Mouse (Mus musculus): ENCODE data around the gene Cul5. TPM values are rescaled to one million over a fixed set of nuclear protein-coding genes. Genes with fewer than 3 reads are reported as not detected.

Gene Cul5
- polyA plus RNA-seq, 1 experiment, result 6.1 TPM

DNA sequence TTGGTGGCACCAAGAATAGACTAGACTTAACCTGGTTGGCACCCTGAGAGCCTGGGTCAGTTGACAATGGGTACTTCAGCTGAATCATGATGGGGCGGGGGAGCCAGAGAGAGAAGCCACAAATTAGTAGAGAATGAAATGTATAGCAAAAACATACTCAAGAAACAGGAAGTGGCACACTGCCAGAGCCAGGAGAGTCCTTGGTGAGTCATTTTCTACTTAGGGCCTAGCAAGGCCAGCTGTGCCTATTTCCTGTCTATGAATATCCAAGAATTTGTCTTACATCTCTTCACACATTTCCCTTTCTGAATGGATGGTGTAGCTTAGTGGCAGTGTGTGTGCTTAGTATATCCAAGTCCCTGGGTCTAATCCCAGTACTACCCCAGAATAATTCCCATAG is 66.4 kb downstream of the Cul5 start:
- DNase-seq, result peak; percentile 8
- TF ChIP-seq CTCF (IDR thresholded peaks at IDR 0.05; ENCODE audit: borderline replicate concordance, control insufficient read depth, extremely low read depth, insufficient read depth, low read length, poor library complexity) (no peak), POLR2A (IDR thresholded peaks at IDR 0.05; ENCODE audit: control insufficient read depth, extremely low read depth, insufficient read depth, low read length, poor library complexity) (no peak)
- peaks cover 4% of the 10 kb centered on the region for H3K4me1 ChIP-seq (replicated peaks; ENCODE audit: control insufficient read depth, insufficient read depth, low read length)
- H3K27ac ChIP-seq (ENCODE audit: control insufficient read depth, insufficient read depth, low read length), result no peak overlapping the region
- H3K27me3 ChIP-seq (ENCODE audit: control insufficient read depth, insufficient read depth, low read length), result no peaks in the 10 kb centered on the region
- no peaks in the 10 kb centered on the region for H3K36me3 ChIP-seq (ENCODE audit: control insufficient read depth, insufficient read depth, low read length)
- WGBS, result 18% methylated on average over 1 of the region's 1 CpGs
- H3K4me3 ChIP-seq (ENCODE audit: control insufficient read depth, insufficient read depth, low read length), result no peak overlapping the region

DNA sequence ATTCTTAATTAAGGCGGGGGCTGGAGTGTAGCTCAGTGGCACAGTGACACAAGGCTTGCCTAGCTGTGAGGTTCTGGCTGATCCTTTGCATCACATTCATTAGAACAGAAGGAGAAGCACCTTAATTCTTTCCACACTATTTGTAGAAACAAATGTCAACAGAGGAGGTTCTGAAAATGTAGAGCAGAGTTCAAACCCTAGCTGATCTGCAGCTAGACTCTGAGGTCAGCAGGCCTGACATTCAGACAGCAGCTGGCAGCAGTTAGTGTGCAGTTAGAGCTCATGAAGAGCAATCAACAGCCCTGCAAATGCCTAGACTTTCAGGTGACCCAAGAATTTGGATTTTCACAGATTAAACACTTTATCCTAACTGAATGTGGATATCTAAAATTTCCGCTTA is 68.3 kb downstream of the Cul5 start:
- DNase-seq, result no peak
- Histone ChIP-seq H3K4me3 (ENCODE audit: control insufficient read depth, insufficient read depth, low read length) (no peak overlapping the region), H3K27me3 (ENCODE audit: control insufficient read depth, insufficient read depth, low read length) (no peaks in the 10 kb centered on the region), H3K27ac (ENCODE audit: control insufficient read depth, insufficient read depth, low read length) (no peak overlapping the region), H3K36me3 (ENCODE audit: control insufficient read depth, insufficient read depth, low read length) (no peaks in the 10 kb centered on the region), H3K4me1 (replicated peaks; ENCODE audit: control insufficient read depth, insufficient read depth, low read length) (peaks cover 4% of the 10 kb centered on the region)
- TF ChIP-seq CTCF (IDR thresholded peaks at IDR 0.05; ENCODE audit: borderline replicate concordance, control insufficient read depth, extremely low read depth, insufficient read depth, low read length, poor library complexity) (no peak), POLR2A (IDR thresholded peaks at IDR 0.05; ENCODE audit: control insufficient read depth, extremely low read depth, insufficient read depth, low read length, poor library complexity) (no peak)
- WGBS, result 99% methylated on average over 2 of the region's 2 CpGs

DNA sequence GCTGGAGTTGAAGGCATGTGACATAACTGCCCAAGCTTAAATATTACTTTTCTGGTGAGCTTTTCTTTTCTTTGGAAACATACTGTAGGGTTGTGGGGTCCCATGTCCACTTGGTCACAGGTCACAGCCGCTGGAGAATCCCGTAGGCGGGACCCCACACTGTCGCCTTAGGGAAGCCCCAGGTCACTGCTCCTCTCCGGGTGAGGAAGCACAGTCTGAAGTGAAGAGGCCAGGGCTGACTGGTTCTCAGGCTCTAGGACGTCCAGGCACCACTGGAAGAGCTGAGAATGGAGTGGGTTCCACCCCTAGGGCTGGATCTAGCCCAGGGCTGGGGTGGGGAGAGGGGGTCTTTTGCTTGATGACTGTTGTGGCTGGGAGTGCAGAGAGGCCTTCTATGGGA is 71.2 kb downstream of the Cul5 start:
- peaks cover 3% of the 10 kb centered on the region for H3K4me1 ChIP-seq (replicated peaks; ENCODE audit: control insufficient read depth, insufficient read depth, low read length)
- H3K27ac ChIP-seq (ENCODE audit: control insufficient read depth, insufficient read depth, low read length), result no peak overlapping the region
- TF ChIP-seq CTCF (IDR thresholded peaks at IDR 0.05; ENCODE audit: borderline replicate concordance, control insufficient read depth, extremely low read depth, insufficient read depth, low read length, poor library complexity), result no peak
- TF ChIP-seq POLR2A (IDR thresholded peaks at IDR 0.05; ENCODE audit: control insufficient read depth, extremely low read depth, insufficient read depth, low read length, poor library complexity), result no peak
- H3K36me3 ChIP-seq (ENCODE audit: control insufficient read depth, insufficient read depth, low read length), result no peaks in the 10 kb centered on the region
- no peak overlapping the region for H3K4me3 ChIP-seq (ENCODE audit: control insufficient read depth, insufficient read depth, low read length)
- 91% methylated on average over 6 of the region's 6 CpGs for WGBS
- no peaks in the 10 kb centered on the region for H3K27me3 ChIP-seq (ENCODE audit: control insufficient read depth, insufficient read depth, low read length)
- no peak for DNase-seq

DNA sequence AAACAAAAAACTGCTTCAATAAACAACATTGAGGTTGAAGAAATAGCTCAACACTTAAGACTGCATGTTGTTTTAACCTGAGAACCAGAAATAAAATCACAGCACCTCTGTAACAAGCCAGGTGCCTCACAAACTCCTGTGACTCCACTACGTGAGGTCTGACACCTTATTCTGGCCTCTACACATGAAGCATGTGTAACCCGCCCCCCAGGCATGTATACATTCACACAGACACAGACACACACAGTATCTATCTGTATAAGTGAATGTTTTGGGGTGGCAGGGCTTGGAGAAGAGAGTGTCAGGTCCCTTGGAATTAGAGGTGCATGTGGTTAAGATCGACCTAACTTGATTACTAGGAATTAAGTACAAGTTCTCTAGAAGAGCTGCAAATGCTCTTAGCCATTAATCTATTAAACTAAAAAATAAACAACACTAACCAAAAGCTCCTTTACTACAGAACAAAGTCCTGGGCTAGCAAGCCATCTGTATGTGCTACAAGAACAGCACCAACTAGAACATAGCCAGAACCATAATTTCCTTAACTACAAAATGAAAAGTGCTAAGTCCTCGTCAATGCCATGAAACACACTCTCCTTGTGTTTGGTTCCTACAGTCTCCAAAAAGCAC is 72.7 kb downstream of the Cul5 start:
- TF ChIP-seq POLR2A (IDR thresholded peaks at IDR 0.05; ENCODE audit: control insufficient read depth, extremely low read depth, insufficient read depth, low read length, poor library complexity) (no peak), CTCF (IDR thresholded peaks at IDR 0.05; ENCODE audit: borderline replicate concordance, control insufficient read depth, extremely low read depth, insufficient read depth, low read length, poor library complexity) (no peak)
- no peak overlapping the region for H3K4me3 ChIP-seq (ENCODE audit: control insufficient read depth, insufficient read depth, low read length)
- DNase-seq, result no peak
- peaks cover 11% of the 10 kb centered on the region; the same call in 1 of the 2 replicates for H3K36me3 ChIP-seq (ENCODE audit: control insufficient read depth, insufficient read depth, low read length)
- H3K27ac ChIP-seq (ENCODE audit: control insufficient read depth, insufficient read depth, low read length), result no peak overlapping the region
- 97% methylated on average over 4 of the region's 4 CpGs for WGBS
- no peaks in the 10 kb centered on the region for H3K4me1 ChIP-seq (replicated peaks; ENCODE audit: control insufficient read depth, insufficient read depth, low read length)
- no peaks in the 10 kb centered on the region for H3K27me3 ChIP-seq (ENCODE audit: control insufficient read depth, insufficient read depth, low read length)

DNA sequence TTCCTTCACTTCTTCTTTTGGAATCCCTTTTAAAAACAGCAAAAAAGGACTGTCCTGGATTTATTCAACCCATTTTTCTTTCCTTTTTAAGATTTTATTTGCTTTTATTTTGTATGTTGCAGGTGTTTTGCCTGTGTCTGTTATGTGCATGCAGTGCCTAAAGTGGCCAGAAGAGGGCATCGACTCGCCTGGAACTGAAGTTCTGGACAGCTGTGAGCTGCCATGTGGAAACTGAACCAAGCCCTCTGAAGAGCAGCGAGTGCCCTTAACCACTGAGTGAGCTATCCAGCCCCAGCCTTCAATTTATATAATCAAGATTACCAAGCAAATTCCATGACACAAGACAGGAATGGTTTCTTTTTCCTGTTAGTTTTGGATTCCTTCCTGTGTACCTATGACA is 75.0 kb downstream of the Cul5 start:
- peaks cover 14% of the 10 kb centered on the region; the same call in 1 of the 2 replicates for H3K36me3 ChIP-seq (ENCODE audit: control insufficient read depth, insufficient read depth, low read length)
- 3% methylated on average over 3 of the region's 3 CpGs for WGBS
- peak; percentile 73 for DNase-seq
- H3K27me3 ChIP-seq (ENCODE audit: control insufficient read depth, insufficient read depth, low read length), result no peaks in the 10 kb centered on the region
- no peak overlapping the region for H3K27ac ChIP-seq (ENCODE audit: control insufficient read depth, insufficient read depth, low read length)
- no peak for TF ChIP-seq POLR2A (IDR thresholded peaks at IDR 0.05; ENCODE audit: control insufficient read depth, extremely low read depth, insufficient read depth, low read length, poor library complexity)
- peak; percentile 65; the same call in 1 of the 2 replicates for TF ChIP-seq CTCF (IDR thresholded peaks at IDR 0.05; ENCODE audit: borderline replicate concordance, control insufficient read depth, extremely low read depth, insufficient read depth, low read length, poor library complexity)
- no peak overlapping the region for H3K4me3 ChIP-seq (ENCODE audit: control insufficient read depth, insufficient read depth, low read length)
- H3K4me1 ChIP-seq (replicated peaks; ENCODE audit: control insufficient read depth, insufficient read depth, low read length), result no peaks in the 10 kb centered on the region

DNA sequence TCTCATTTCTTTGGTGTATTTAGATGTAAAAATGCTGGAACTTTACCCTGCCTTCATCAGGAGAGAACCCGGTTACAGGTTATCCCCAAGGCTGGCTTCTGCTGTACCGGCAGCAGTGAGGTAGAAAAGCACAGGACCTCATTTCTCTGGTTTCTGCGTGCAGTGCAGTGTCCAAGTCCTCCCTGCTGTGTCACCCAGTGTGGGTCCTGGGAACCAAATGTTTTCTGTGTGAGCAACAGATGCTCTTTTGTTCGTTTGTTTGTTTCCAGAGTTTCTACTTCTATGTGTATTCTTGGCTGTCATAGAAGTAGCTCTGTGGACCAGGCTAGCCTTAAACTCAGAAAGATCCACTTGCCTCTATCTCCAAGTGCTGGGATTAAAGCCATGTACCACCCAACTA is 87.9 kb downstream of the Cul5 start:
- H3K36me3 ChIP-seq (ENCODE audit: control insufficient read depth, insufficient read depth, low read length), result peaks cover 71% of the 10 kb centered on the region
- TF ChIP-seq POLR2A (IDR thresholded peaks at IDR 0.05; ENCODE audit: control insufficient read depth, extremely low read depth, insufficient read depth, low read length, poor library complexity), result no peak
- TF ChIP-seq CTCF (IDR thresholded peaks at IDR 0.05; ENCODE audit: borderline replicate concordance, control insufficient read depth, extremely low read depth, insufficient read depth, low read length, poor library complexity), result no peak
- DNase-seq, result no peak

DNA sequence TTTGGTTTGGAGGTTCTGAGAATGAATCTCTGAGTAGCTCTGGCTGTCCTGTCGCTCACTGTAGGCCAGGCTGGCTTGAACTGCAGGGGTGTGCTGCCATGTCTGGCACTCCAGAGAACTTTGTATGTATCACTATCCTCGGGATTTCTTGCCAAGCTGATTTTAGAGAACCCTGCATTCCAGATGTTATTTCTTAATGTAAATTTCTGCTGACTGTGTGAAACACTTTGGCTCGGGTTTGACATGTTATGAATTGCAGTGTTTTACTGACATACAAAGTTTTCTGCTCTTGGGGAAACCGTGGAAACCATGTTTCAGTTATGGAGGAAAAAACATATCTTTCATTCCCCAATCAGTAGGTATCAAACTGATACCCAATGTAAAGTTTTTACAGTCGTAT is 94.1 kb downstream of the Cul5 start:
- no peak overlapping the region for H3K27ac ChIP-seq (ENCODE audit: control insufficient read depth, insufficient read depth, low read length)
- peaks cover 46% of the 10 kb centered on the region for H3K36me3 ChIP-seq (ENCODE audit: control insufficient read depth, insufficient read depth, low read length)
- H3K4me1 ChIP-seq (replicated peaks; ENCODE audit: control insufficient read depth, insufficient read depth, low read length), result no peaks in the 10 kb centered on the region
- H3K27me3 ChIP-seq (ENCODE audit: control insufficient read depth, insufficient read depth, low read length), result no peaks in the 10 kb centered on the region
- no peak overlapping the region for H3K4me3 ChIP-seq (ENCODE audit: control insufficient read depth, insufficient read depth, low read length)
- 95% methylated on average over 5 of the region's 5 CpGs for WGBS
- DNase-seq, result no peak
- TF ChIP-seq CTCF (IDR thresholded peaks at IDR 0.05; ENCODE audit: borderline replicate concordance, control insufficient read depth, extremely low read depth, insufficient read depth, low read length, poor library complexity) (no peak), POLR2A (IDR thresholded peaks at IDR 0.05; ENCODE audit: control insufficient read depth, extremely low read depth, insufficient read depth, low read length, poor library complexity) (no peak)

More for the DNA sequence above, 87.9 kb downstream of the Cul5 start:
- no peaks in the 10 kb centered on the region for H3K27me3 ChIP-seq (ENCODE audit: control insufficient read depth, insufficient read depth, low read length)
- H3K4me3 ChIP-seq (ENCODE audit: control insufficient read depth, insufficient read depth, low read length), result no peak overlapping the region
- H3K4me1 ChIP-seq (replicated peaks; ENCODE audit: control insufficient read depth, insufficient read depth, low read length), result no peaks in the 10 kb centered on the region
- no peak overlapping the region for H3K27ac ChIP-seq (ENCODE audit: control insufficient read depth, insufficient read depth, low read length)
- 97% methylated on average over 4 of the region's 4 CpGs for WGBS
